Mouse (Mus musculus) lung, adult 2 months (tissue): ENCODE results near the gene Tmem107.

Experiments used
- CTCF ChIP-seq: fragments of 200-500 bp; IDR thresholded peaks from 2 replicates; pipeline ENCODE4 v1.5.1; 2011; ENCODE audit warnings: mild to moderate bottlenecking, low read length, control low read depth; ENCODE audit not compliant: insufficient read depth
- POLR2A ChIP-seq: fragments of 200-500 bp; IDR thresholded peaks from 2 replicates; pipeline ENCODE4 v1.6.1; 2011; ENCODE audit warnings: low read depth, mild to moderate bottlenecking, control low read depth, low read length, borderline replicate concordance; ENCODE audit errors: extremely low read depth

DNA sequence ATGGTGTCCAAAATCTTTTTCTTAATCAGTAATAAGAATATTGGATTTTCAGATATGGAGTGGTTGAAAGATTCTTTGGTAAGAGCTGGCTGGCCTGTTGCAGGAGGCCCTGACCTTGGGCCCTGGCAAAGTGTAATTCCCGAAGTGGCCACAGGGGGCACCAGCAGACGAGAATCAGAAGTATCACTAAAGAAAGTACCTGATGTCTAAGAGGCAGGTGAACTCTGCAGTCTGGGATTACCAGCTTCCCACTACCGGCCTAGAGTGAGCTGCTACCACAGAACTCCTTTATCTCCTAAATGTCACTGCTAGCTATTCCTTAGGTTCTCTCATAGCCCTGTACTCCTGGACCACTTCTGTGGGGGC lies 21.8 kb downstream of the Tmem107 start:
- TF ChIP-seq POLR2A: 0 out of 2 replicates have a peak, but pooled peaks have one; percentile 17
- peak; percentile 85 for TF ChIP-seq CTCF
